Mouse (Mus musculus) hindbrain, postnatal 0 days (tissue): Measurements from ENCODE around the gene Trir. TPM values are rescaled to one million over a fixed set of nuclear protein-coding genes. Genes with fewer than 3 reads are reported as not detected.

Experiments
- ATAC-seq: fragments of 200-750 bp; cut with Nextera tagmentation; 2 replicates; pipeline ENCODE4 v1.8.0; 2017; ENCODE audit warnings: mild to moderate bottlenecking, moderate TSS enrichment, moderate library complexity
- DNase-seq: peaks from one replicate; pipeline ENCODE4 v3.0.0-alpha.2; 2015; ENCODE audit warnings: low spot score
- H3K27ac ChIP-seq: fragments of 300-500 bp; sonication (generic); 2 replicates; pipeline ENCODE4 v1.5.1; 2014; ENCODE audit warnings: mild to moderate bottlenecking
- H3K27me3 ChIP-seq: fragments of 300-500 bp; sonication (generic); 2 replicates; pipeline ENCODE4 v1.6.1; 2014; ENCODE audit warnings: low read length, mixed read lengths; ENCODE audit not compliant: insufficient read depth
- H3K36me3 ChIP-seq: fragments of 300-500 bp; sonication (generic); 2 replicates; pipeline ENCODE4 v1.6.1; 2014; ENCODE audit warnings: low read length, mixed read lengths; ENCODE audit not compliant: insufficient read depth
- H3K4me1 ChIP-seq: fragments of 300-500 bp; sonication (generic); 2 replicates; pipeline ENCODE4 v1.6.1; 2014; ENCODE audit warnings: antibody characterized with exemption, low read length, mixed read lengths; ENCODE audit not compliant: insufficient read depth
- H3K4me2 ChIP-seq: fragments of 300-500 bp; sonication (generic); 2 replicates; pipeline ENCODE4 v1.6.1; 2014; ENCODE audit warnings: low read depth, mild to moderate bottlenecking, low read length, moderate library complexity, mixed read lengths
- H3K4me3 ChIP-seq: fragments of 300-500 bp; sonication (generic); 2 replicates; pipeline ENCODE4 v1.5.1; 2014; ENCODE audit warnings: low read length
- H3K9ac ChIP-seq: fragments of 300-500 bp; sonication (generic); replicated peaks from 2 replicates; pipeline ENCODE4 v1.6.1; 2014; ENCODE audit warnings: mild to moderate bottlenecking, low read length, moderate library complexity, mixed read lengths
- H3K9me3 ChIP-seq: fragments of 300-500 bp; sonication (generic); 2 replicates; pipeline ENCODE4 v1.6.1; 2016; ENCODE audit warnings: low read length, mixed read lengths
- CTCF ChIP-seq: IDR thresholded peaks from 2 replicates; pipeline ENCODE4 v1.5.1; 2016; ENCODE audit warnings: antibody characterized with exemption, control low read depth, low read depth
- WGBS: fragments of 180-500 bp; shearing (Covaris S2); extraction: QIAGEN DNeasy Blood & Tissue Kit; methylation state at CpG from one replicate; pipeline ENCODE4 v1.1.7; 2014; 5-methylcytosine and 5-hydroxymethylcytosine counted together
- polyA plus RNA-seq: library from polyadenylated mRNA; unstranded; fragments of >200 nt; fragmentation: Nextera tagmentation; extraction: Ambion mirVana; gene quantifications from 2 replicates; pipeline ENCODE4 v1.2.1, GENCODE M21; 2015
- total RNA-seq: library from RNA; depleted of rRNA; stranded (reverse); fragments of >200 nt; gene quantifications from 2 replicates; pipeline ENCODE4 v1.2.3, GENCODE M21; 2014; rRNA removed

The Trir gene
- 220 and 238 TPM in 2 replicates for total RNA-seq
- polyA plus RNA-seq, result 146 and 152 TPM in 2 replicates

DNA sequence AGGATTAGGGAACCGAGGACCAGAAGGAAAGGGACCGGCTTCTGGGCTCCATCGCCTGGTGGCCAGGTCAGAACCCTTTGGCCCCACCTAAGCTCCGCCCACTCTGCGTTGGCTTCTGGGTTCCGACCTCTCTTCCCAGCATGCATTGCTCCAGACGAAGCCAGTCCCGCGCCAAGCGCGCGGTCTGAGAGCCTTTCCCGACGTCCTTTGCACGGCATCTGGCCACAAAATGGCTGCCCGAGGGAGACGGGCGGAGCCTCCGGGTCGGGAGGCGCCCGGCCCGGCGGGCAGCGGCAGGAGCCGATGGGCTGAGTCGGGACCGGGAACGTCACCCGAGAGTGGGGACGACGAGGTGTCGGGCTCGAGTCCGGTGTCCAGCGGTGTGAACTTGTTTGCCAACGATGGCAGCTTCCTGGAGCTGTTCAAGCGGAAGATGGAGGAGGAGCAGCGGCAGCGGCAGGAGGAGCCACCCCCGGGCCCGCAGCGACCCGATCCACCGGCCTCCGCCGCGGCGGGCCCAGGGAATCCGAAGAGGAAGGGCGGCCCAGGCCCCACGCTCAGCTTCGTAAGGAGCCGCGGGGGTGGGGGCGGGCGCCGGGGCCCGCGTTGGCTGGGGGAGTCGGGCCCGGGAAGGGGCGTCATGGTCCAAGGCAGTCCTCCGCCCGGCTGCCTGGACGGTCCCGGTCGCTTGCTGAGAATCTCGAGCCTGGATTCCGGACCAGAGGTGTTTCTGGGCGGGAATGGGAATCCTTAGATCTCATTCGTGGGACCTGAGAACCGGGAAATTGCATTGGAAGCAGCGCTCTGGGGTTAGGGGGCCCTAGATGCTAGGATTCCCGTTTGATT, at the start of gene Trir:
Gene Trir (plus strand): TSS at position 154 of the 846 bp plus-strand sequence.
- H3K4me1 ChIP-seq, result peaks cover 32% of the 10 kb centered on the region
- peaks cover 19% of the 10 kb centered on the region for H3K36me3 ChIP-seq
- H3K4me3 ChIP-seq, result peak within 1 kb of the TSS; percentile 95
- under 1% methylated on average over 73 of the region's 75 CpGs for WGBS
- H3K9ac ChIP-seq, result peak within 1 kb of the TSS; percentile 99
- ATAC-seq, result peak; percentile 85
- TF ChIP-seq CTCF, result no peak
- peak; percentile 98 for DNase-seq
- peak within 1 kb of the TSS; percentile 91 for H3K4me2 ChIP-seq
- H3K27me3 ChIP-seq, result no peaks in the 10 kb centered on the region
- peak within 1 kb of the TSS; percentile 95 for H3K27ac ChIP-seq
- H3K9me3 ChIP-seq, result no peaks in the 10 kb centered on the region

DNA sequence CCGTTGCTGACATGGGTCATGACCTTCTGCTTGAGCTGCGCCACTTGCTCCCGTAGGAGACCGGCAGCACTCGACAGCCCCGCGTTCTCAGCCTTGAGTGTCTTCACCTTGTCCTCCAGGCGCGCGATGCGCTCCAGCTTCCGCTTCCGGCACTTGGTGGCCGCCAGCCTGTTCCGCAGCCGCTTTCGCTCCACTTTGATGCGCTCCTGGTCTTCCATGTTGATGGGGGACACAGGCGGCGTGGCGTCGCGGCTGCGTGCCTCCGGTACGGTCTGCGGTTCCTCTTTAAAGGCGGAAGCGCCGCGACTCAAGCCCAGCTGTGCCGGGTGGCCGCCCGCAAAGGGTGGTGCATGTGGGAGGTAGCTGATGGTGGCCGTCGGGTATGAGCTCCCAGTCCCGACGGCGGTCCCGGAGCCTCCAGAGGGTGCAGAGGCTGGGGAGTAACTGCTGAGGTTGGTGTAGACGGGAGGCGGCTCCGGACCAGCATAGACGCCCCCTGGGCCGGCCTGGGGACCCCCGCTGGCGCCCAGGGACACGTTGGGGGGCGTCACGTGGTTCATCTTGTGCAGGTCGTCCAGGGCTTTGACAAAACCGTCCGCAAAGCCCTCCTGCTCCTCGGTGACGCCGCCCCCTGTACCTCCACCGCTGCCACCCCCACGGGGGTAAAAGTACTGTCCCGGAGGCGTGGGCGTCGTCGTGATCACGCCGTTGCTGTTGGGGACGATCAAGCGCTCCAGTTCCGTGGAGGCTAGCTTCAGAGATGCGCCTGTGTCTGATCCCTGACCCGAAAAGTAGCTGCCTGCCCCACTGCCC, 49.0 kb upstream of the Trir start:
- H3K9ac ChIP-seq, result peak overlapping the region; percentile 67
- peak overlapping the region; percentile 98 for H3K4me2 ChIP-seq
- no peak for ATAC-seq
- TF ChIP-seq CTCF, result no peak
- H3K9me3 ChIP-seq, result no peaks in the 10 kb centered on the region
- peaks cover 35% of the 10 kb centered on the region for H3K4me1 ChIP-seq
- no peaks in the 10 kb centered on the region for H3K27me3 ChIP-seq
- peak overlapping the region; percentile 74 for H3K27ac ChIP-seq
- H3K4me3 ChIP-seq, result peak overlapping the region; percentile 51
- 2% methylated on average over 70 of the region's 70 CpGs for WGBS
- DNase-seq, result peak; percentile 65
- 0 out of 2 replicates have a peak, but pooled peaks cover under 1% of the 10 kb centered on the region for H3K36me3 ChIP-seq

GRCm38 (mm10) chr8:84978248-84978940, 48.2 kb upstream of the Trir start, which contains the start of gene Junb:
Gene Junb (minus strand): TSS chr8:84978718.
- Histone ChIP-seq H3K36me3 (no peaks in the 10 kb centered on the region), H3K4me3 (peak within 1 kb of the TSS; percentile 51), H3K27me3 (no peaks in the 10 kb centered on the region), H3K9ac (peak within 1 kb of the TSS; percentile 67), H3K4me1 (peaks cover 35% of the 10 kb centered on the region), H3K27ac (peak within 1 kb of the TSS; percentile 74), H3K9me3 (no peaks in the 10 kb centered on the region), H3K4me2 (peak within 1 kb of the TSS; percentile 98)
- TF ChIP-seq CTCF, result no peak
- under 1% methylated on average over 63 of the region's 63 CpGs for WGBS
- ATAC-seq, result peak; percentile 70
- peak; percentile 93 for DNase-seq

GRCm38 (mm10) chr8:84979599-84980421, 46.8 kb upstream of the Trir start:
- ATAC-seq, result peak; percentile 57
- 4% methylated on average over 41 of the region's 42 CpGs for whole genome bisulfite sequencing

DNA sequence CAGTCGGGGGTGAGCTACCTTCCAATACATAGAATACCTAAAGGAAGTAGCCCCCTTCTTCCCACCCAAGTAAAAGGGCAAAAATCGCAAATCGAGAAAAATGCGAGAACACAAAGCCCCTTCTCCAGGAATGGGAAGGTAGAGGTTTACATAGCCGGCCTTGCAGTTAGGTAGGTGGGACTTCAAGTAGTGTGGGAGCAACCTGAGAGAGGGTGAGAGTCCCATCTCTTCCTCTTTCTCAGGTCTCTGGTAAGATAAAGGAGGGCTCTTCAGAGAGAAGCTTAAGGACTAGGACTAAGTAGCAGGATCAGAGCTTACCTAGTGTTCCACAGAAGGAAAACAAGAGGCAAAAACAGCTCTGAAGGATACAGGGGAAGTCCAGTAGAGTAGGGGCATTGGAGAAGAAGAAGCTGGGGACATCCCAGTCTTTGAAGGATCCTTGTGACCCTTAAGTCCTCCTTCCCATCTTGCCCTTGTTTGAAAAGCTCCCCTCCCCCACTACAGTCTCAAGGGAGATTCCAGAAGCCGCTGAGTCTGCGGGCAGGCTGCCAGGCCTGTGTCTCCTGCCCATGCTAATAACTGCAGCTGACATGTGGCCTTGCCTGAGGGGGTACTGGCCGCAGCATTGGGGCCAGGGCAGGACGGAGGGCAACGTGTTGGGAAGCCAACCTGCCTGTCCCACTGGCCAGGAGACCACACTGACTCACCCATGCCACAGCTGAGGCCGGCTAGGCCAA, 45.8 kb upstream of the Trir start:
- DNase-seq (peak; percentile 68), ATAC-seq (no peak)
- no peak overlapping the region for H3K4me3 ChIP-seq
- H3K4me2 ChIP-seq, result peak overlapping the region; percentile 98; the same call in 1 of the 2 replicates
- WGBS, result 28% methylated on average over 11 of the region's 11 CpGs
- TF ChIP-seq CTCF, result no peak
- H3K4me1 ChIP-seq, result peaks cover 45% of the 10 kb centered on the region
- H3K9ac ChIP-seq, result peak overlapping the region; percentile 43; the same call in 1 of the 2 replicates
- H3K27me3 ChIP-seq, result no peaks in the 10 kb centered on the region
- H3K36me3 ChIP-seq, result no peaks in the 10 kb centered on the region
- no peaks in the 10 kb centered on the region for H3K9me3 ChIP-seq
- peak overlapping the region; percentile 48; the same call in 1 of the 2 replicates for H3K27ac ChIP-seq

More at GRCm38 (mm10) chr8:84979599-84980421, 46.8 kb upstream of the Trir start:
- DNase-seq, result peak; percentile 93
- H3K9me3 ChIP-seq, result no peaks in the 10 kb centered on the region
- H3K36me3 ChIP-seq, result no peaks in the 10 kb centered on the region
- peak overlapping the region; percentile 98 for H3K4me2 ChIP-seq
- peak overlapping the region; percentile 67; the same call in 1 of the 2 replicates for H3K27ac ChIP-seq
- no peak for TF ChIP-seq CTCF
- H3K27me3 ChIP-seq, result no peaks in the 10 kb centered on the region
- H3K4me1 ChIP-seq, result peaks cover 36% of the 10 kb centered on the region
- H3K9ac ChIP-seq, result peak overlapping the region; percentile 47
- peak overlapping the region; percentile 29 for H3K4me3 ChIP-seq
